Mouse (Mus musculus): ENCODE results near the gene Blvrb. TPM values are rescaled to one million over a fixed set of nuclear protein-coding genes. Genes with fewer than 3 reads are reported as not detected.
"Not testable (repeated sequence)": the region's sequence is repeated elsewhere in the genome, so short reads cannot be mapped to it uniquely, and the experiment has no call there.

The Blvrb gene
- total and polyA plus RNA-seq, 2 experiments from 2014 or later = 33.3 to 59.7 TPM

GRCm38 (mm10) chr7:27490227-27490542, 42.4 kb downstream of the Blvrb start:
- TF ChIP-seq CTCF (IDR thresholded peaks at IDR 0.05; ENCODE audit: low read depth) = no peak
- no peak; the same call in 1 of the 2 replicates for TF ChIP-seq EP300 (IDR thresholded peaks at IDR 0.05; ENCODE audit: low read depth)
- Histone ChIP-seq H3K4me1 (ENCODE audit: control insufficient read depth, insufficient read depth) (peaks cover 19% of the 10 kb centered on the region), H3K9ac (replicated peaks; ENCODE audit: low read depth, low read length) (peak overlapping the region; percentile 23), H3K9me3 (replicated peaks; ENCODE audit: control insufficient read depth, low read length) (no peaks in the 10 kb centered on the region), H3K27me3 (ENCODE audit: control insufficient read depth, insufficient read depth, low read length) (no peaks in the 10 kb centered on the region), H3K4me2 (ENCODE audit: low read depth, low read length) (peak overlapping the region; percentile 56), H3K36me3 (replicated peaks; ENCODE audit: control insufficient read depth, insufficient read depth, low read length) (peaks cover 11% of the 10 kb centered on the region; the same call in 1 of the 2 replicates), H3K27ac (ENCODE audit: low read depth) (peak overlapping the region; percentile 95), H3K4me3 (ENCODE audit: low read depth, low read length) (peak overlapping the region; percentile 35)
- ATAC-seq (ENCODE audit: insufficient read depth, low read depth) (no peak), DNase-seq (ENCODE audit: low spot score) (no peak)
- 12% methylated on average over 4 of the region's 4 CpGs for WGBS

DNA sequence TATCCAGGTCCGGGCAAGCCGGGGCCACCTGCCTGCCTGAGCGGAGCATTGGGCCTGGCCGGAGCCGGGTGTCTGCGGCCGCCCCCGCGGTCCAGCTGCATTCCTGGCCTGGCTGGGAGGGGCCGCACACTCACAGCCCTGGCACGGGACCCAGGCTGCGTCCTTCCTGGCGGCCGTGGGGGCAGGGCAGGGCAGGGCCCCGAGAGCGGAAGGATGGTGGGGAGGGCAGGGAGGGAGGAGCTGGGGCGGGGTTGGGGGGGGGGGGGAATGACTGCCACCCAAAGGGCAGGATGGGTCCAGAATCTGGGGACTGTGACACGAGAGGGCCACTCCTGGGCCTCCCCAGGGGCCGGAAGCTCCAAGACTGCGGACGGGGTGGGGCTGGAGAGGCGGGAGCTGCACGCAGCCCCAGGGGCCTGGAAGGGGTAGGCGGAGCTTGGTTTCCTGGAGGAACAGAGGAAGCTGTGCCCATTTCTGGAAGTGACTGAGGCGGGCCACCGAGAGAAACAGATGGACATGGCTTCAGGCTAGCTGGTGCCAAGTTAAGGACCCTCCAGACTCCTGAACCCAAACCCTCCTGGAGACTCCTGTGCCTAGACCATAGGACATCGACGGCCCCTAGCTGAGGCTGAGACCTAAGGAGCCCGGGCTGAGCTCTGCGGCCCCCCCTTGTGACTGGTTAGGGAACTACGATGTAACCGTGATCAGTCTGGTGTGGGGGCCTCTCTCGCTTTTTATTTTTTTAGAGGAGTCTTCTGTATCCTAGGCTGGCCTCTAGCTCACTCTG, 43.0 kb downstream of the Blvrb start:
- TF ChIP-seq CTCF (IDR thresholded peaks at IDR 0.05; ENCODE audit: low read depth) (peak; percentile 55), EP300 (IDR thresholded peaks at IDR 0.05; ENCODE audit: low read depth) (peak; percentile 88)
- Histone ChIP-seq H3K9me3 (replicated peaks; ENCODE audit: control insufficient read depth, low read length) (no peaks in the 10 kb centered on the region), H3K9ac (replicated peaks; ENCODE audit: low read depth, low read length) (peak overlapping the region; percentile 23), H3K27ac (ENCODE audit: low read depth) (peak overlapping the region; percentile 95), H3K27me3 (ENCODE audit: control insufficient read depth, insufficient read depth, low read length) (no peaks in the 10 kb centered on the region), H3K4me2 (ENCODE audit: low read depth, low read length) (peak overlapping the region; percentile 56), H3K4me3 (ENCODE audit: low read depth, low read length) (peak overlapping the region; percentile 35), H3K36me3 (replicated peaks; ENCODE audit: control insufficient read depth, insufficient read depth, low read length) (peaks cover 11% of the 10 kb centered on the region; the same call in 1 of the 2 replicates), H3K4me1 (ENCODE audit: control insufficient read depth, insufficient read depth) (peaks cover 16% of the 10 kb centered on the region)
- DNase-seq (ENCODE audit: low spot score) = peak; percentile 96
- ATAC-seq (ENCODE audit: insufficient read depth, low read depth) = peak; percentile 77
- WGBS = under 1% methylated on average over 25 of the region's 33 CpGs

DNA sequence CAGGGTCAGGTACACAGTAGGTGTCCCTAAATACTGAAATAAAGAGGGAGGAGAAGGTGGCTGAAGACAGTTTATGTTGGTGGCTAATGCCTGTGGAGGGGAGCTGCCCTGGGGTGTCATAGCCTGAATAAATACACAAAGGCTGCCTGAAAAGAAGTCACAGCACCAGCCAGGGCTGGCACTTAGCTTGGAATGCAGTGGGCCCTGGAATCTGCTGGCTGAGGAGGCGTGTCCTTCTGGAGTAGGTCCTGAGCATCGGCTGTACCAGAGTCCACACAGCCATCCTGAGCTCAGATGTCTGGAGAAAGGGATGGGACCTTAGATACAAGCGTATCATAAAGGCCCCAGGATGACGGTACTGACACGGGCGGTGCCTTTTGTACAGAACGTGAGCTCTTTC, 44.1 kb downstream of the Blvrb start:
- TF ChIP-seq EP300 (IDR thresholded peaks at IDR 0.05; ENCODE audit: low read depth) = no peak
- TF ChIP-seq CTCF (IDR thresholded peaks at IDR 0.05; ENCODE audit: low read depth) = no peak
- H3K4me2 ChIP-seq (ENCODE audit: low read depth, low read length) = no peak overlapping the region
- H3K4me1 ChIP-seq (ENCODE audit: control insufficient read depth, insufficient read depth) = peaks cover 15% of the 10 kb centered on the region
- peak; percentile 60 for DNase-seq (ENCODE audit: low spot score)
- no peaks in the 10 kb centered on the region for H3K9me3 ChIP-seq (replicated peaks; ENCODE audit: control insufficient read depth, low read length)
- H3K27me3 ChIP-seq (ENCODE audit: control insufficient read depth, insufficient read depth, low read length) = no peaks in the 10 kb centered on the region
- H3K9ac ChIP-seq (replicated peaks; ENCODE audit: low read depth, low read length) = no peak overlapping the region
- peaks cover 11% of the 10 kb centered on the region; the same call in 1 of the 2 replicates for H3K36me3 ChIP-seq (replicated peaks; ENCODE audit: control insufficient read depth, insufficient read depth, low read length)
- no peak overlapping the region for H3K4me3 ChIP-seq (ENCODE audit: low read depth, low read length)
- peak overlapping the region; percentile 95 for H3K27ac ChIP-seq (ENCODE audit: low read depth)
- WGBS = 37% methylated on average over 7 of the region's 7 CpGs
- ATAC-seq (ENCODE audit: insufficient read depth, low read depth) = no peak

DNA sequence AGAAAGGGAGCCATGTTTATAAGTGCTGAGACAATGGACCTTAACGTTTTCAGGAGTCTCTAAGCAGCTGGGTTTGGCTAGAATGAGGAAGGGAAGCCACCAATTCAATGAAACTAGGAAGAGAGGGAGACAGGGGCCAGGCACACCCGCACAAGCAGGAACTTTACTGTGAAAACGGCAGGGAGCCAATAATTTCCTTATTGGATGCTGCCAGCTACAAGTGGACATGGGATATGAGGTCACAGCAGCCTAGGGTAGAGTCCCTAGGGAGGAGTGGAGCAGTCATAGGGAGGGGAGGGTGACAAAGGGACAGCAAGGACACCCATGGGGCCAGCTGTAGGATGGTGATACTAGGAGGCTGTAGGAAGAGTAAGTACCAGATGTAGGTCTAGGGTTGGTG, 45.2 kb downstream of the Blvrb start:
- ATAC-seq (ENCODE audit: insufficient read depth, low read depth) (no peak), DNase-seq (ENCODE audit: low spot score) (no peak)
- Histone ChIP-seq H3K9ac (replicated peaks; ENCODE audit: low read depth, low read length) (no peak overlapping the region), H3K27me3 (ENCODE audit: control insufficient read depth, insufficient read depth, low read length) (no peaks in the 10 kb centered on the region), H3K27ac (ENCODE audit: low read depth) (0 out of 2 replicates have a peak overlapping the region, but pooled peaks have one; percentile 95), H3K4me2 (ENCODE audit: low read depth, low read length) (no peak overlapping the region), H3K36me3 (replicated peaks; ENCODE audit: control insufficient read depth, insufficient read depth, low read length) (peaks cover 11% of the 10 kb centered on the region; the same call in 1 of the 2 replicates), H3K4me1 (ENCODE audit: control insufficient read depth, insufficient read depth) (peaks cover 15% of the 10 kb centered on the region), H3K9me3 (replicated peaks; ENCODE audit: control insufficient read depth, low read length) (no peaks in the 10 kb centered on the region), H3K4me3 (ENCODE audit: low read depth, low read length) (no peak overlapping the region)
- WGBS = 51% methylated on average over 3 of the region's 3 CpGs
- TF ChIP-seq CTCF (IDR thresholded peaks at IDR 0.05; ENCODE audit: low read depth) (no peak), EP300 (IDR thresholded peaks at IDR 0.05; ENCODE audit: low read depth) (no peak)

DNA sequence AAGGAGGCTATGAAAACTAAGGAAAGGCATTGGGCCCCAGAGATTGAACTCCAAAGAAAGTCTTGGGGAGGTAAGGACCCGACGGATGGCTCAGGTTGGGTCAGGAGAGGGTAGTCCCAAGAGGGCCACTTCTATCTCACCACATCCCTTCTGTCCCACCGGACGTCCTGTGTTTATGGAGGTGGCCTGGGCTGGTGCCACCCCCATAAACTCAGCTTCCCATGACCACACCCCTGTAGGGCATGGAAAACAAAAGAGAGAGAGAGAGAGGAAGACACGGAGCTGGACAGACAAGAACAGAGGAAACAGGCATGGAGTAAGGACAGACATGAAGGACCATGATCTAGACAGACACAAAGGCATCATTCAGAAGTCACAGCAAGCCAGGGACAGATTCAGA, 45.7 kb downstream of the Blvrb start:
- Histone ChIP-seq H3K9me3 (replicated peaks; ENCODE audit: control insufficient read depth, low read length) (no peaks in the 10 kb centered on the region), H3K27ac (ENCODE audit: low read depth) (0 out of 2 replicates have a peak overlapping the region, but pooled peaks have one; percentile 95), H3K4me2 (ENCODE audit: low read depth, low read length) (no peak overlapping the region), H3K36me3 (replicated peaks; ENCODE audit: control insufficient read depth, insufficient read depth, low read length) (peaks cover 11% of the 10 kb centered on the region; the same call in 1 of the 2 replicates), H3K4me1 (ENCODE audit: control insufficient read depth, insufficient read depth) (peaks cover 11% of the 10 kb centered on the region), H3K9ac (replicated peaks; ENCODE audit: low read depth, low read length) (no peak overlapping the region), H3K4me3 (ENCODE audit: low read depth, low read length) (no peak overlapping the region), H3K27me3 (ENCODE audit: control insufficient read depth, insufficient read depth, low read length) (no peaks in the 10 kb centered on the region)
- 75% methylated on average over 5 of the region's 5 CpGs for WGBS
- DNase-seq (ENCODE audit: low spot score) (no peak), ATAC-seq (ENCODE audit: insufficient read depth, low read depth) (no peak)
- no peak for TF ChIP-seq EP300 (IDR thresholded peaks at IDR 0.05; ENCODE audit: low read depth)

GRCm38 (mm10) chr7:27494659-27495367, 47.0 kb downstream of the Blvrb start:
- not testable (repeated sequence) for H3K9me3 ChIP-seq (replicated peaks; ENCODE audit: control insufficient read depth, low read length); H3K4me2 ChIP-seq (ENCODE audit: low read depth, low read length); H3K4me1 ChIP-seq (ENCODE audit: control insufficient read depth, insufficient read depth); H3K36me3 ChIP-seq (replicated peaks; ENCODE audit: control insufficient read depth, insufficient read depth, low read length); H3K4me3 ChIP-seq (ENCODE audit: low read depth, low read length); H3K9ac ChIP-seq (replicated peaks; ENCODE audit: low read depth, low read length); H3K27ac ChIP-seq (ENCODE audit: low read depth); DNase-seq (ENCODE audit: low spot score); H3K27me3 ChIP-seq (ENCODE audit: control insufficient read depth, insufficient read depth, low read length); ATAC-seq (ENCODE audit: insufficient read depth, low read depth)
- 88% methylated on average over 8 of the region's 9 CpGs for WGBS
